Mouse (Mus musculus) spleen, adult 2 months (tissue): ENCODE data around the gene Vdr. TPM values are rescaled to one million over a fixed set of nuclear protein-coding genes. Genes with fewer than 3 reads are reported as not detected.

Source experiments
- DNase-seq, 2 experiments: peaks; one replicate each; pipeline versions ENCODE4 v3.0.0 to v3.0.0-alpha.2; 2012 to 2021; ENCODE audit warnings: low spot score in 2 of 2, low read depth in 1 of 2
- H3K27ac ChIP-seq: fragments of 200-500 bp; 2 replicates; pipeline ENCODE4 v1.5.1; 2012; ENCODE audit warnings: low read length, inconsistent platforms; ENCODE audit not compliant: insufficient read depth
- H3K27me3 ChIP-seq: fragments of 200-500 bp; 2 replicates; pipeline ENCODE4 v1.6.1; 2012; ENCODE audit warnings: mild to moderate bottlenecking, moderate library complexity, low read length, inconsistent platforms; ENCODE audit not compliant: control insufficient read depth, insufficient read depth
- H3K36me3 ChIP-seq: fragments of 200-500 bp; 2 replicates; pipeline ENCODE4 v1.6.1; 2012; ENCODE audit warnings: mild to moderate bottlenecking, low read length, inconsistent platforms; ENCODE audit not compliant: control insufficient read depth, insufficient read depth
- H3K4me1 ChIP-seq: fragments of 200-500 bp; 2 replicates; pipeline ENCODE4 v1.6.1; 2011; ENCODE audit warnings: inconsistent platforms; ENCODE audit not compliant: control insufficient read depth, insufficient read depth, insufficient read length
- H3K4me3 ChIP-seq: fragments of 200-500 bp; 2 replicates; pipeline ENCODE4 v1.5.1; 2011; ENCODE audit warnings: mild to moderate bottlenecking, inconsistent platforms; ENCODE audit not compliant: insufficient read depth, insufficient read length; ENCODE audit errors: extremely low read depth
- CTCF ChIP-seq: fragments of 200-500 bp; IDR thresholded peaks from 2 replicates; pipeline ENCODE4 v1.5.1; 2011; ENCODE audit warnings: mild to moderate bottlenecking, inconsistent platforms; ENCODE audit not compliant: insufficient read depth, insufficient read length, insufficient replicate concordance; ENCODE audit errors: extremely low read depth
- POLR2A ChIP-seq: fragments of 200-500 bp; IDR thresholded peaks from 2 replicates; pipeline ENCODE4 v1.6.1; 2011; ENCODE audit warnings: low read depth, low read length, inconsistent platforms
- WGBS: fragments of 180-500 bp; shearing (Covaris S2); methylation state at CpG from one replicate; pipeline ENCODE4 v1.1.7; 2018; 5-methylcytosine and 5-hydroxymethylcytosine counted together
- polyA plus RNA-seq: library from polyadenylated mRNA; depleted of rRNA; stranded (reverse); fragments of >200 nt; gene quantifications from 2 replicates; pipeline ENCODE4 v1.2.3, GENCODE M21; 2012; rRNA removed

Gene Vdr
- 0.70 and 0.96 TPM in 2 replicates for polyA plus RNA-seq

DNA sequence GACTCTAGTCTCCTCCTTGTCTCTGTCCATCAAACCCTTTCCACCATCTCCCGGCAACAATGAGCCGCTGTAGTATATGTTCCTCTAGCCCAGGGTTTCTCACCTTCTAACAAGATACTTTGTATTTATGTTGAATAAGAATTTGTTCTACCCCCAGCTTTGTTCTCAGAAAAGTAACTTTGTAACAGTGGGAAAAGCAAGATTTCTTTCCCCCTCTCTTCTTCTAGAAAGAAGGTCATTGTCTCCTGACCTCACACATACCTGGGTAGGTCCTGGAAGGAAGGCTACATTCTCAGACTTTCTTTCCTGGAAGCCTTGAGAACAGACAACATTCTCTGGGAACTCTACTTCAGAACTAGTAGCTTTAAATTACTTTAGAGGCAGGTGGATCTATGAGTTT is at the start of gene Vdr:
TSS of gene Vdr (minus strand) at position 101 of the 400 bp plus-strand sequence.
- WGBS = 97% methylated on average over 2 of the region's 2 CpGs

DNA sequence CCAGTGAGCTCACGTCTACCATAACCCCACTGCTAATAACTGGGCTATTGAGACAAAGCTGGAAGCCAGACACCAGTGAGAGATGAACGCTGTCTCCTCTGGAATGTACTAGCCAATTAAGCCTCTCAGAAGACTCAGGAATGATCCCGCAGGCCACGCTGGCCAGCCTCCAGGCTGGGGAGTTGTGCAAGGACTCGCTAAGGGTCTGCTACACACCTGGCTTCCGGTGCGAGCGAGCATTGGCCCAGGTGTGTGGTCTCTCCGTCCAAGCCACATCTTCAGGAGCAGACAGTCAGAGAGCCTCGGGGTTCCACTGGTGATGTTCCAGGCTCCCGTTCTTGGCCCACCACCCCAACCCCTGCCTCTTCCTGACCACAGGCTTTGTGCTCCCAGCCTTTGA is 46.0 kb upstream of the Vdr start:
- Histone ChIP-seq H3K36me3 (no peaks in the 10 kb centered on the region), H3K4me3 (no peak overlapping the region), H3K27ac (no peak overlapping the region), H3K4me1 (no peaks in the 10 kb centered on the region; the same call in 1 of the 2 replicates), H3K27me3 (no peaks in the 10 kb centered on the region)
- DNase-seq = no peak
- whole genome bisulfite sequencing = 86% methylated on average over 11 of the region's 11 CpGs
- no peak for TF ChIP-seq CTCF
- TF ChIP-seq POLR2A = no peak

More for the DNA sequence above, at the start of gene Vdr:
- Histone ChIP-seq H3K27me3 (0 out of 2 replicates have a peak, but pooled peaks cover 1% of the 10 kb centered on the region), H3K4me3 (no peak within 1 kb of the TSS), H3K27ac (no peak within 1 kb of the TSS), H3K4me1 (peaks cover 6% of the 10 kb centered on the region; the same call in 1 of the 2 replicates), H3K36me3 (no peaks in the 10 kb centered on the region)
- DNase-seq = no peak
- no peak for TF ChIP-seq CTCF
- TF ChIP-seq POLR2A = no peak

DNA sequence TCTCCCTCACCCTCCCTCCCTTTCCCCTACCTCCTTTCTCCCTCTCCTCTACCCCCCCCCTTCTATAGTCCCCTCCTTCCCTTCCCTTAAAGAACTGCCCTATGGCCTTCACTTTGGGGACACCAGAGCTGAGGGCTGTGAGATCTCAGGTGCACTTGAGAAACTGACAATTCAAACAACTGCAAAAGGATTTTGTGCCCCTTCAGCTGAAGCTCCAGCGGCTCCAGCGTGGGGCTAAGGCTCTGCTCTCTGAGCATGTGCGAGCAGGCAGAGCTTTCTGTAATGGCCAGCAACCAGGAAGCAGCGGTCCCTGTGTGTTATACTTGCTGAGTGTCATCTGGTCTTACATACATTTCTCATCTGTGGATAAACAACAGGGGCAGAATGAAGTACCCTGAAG is 45.3 kb upstream of the Vdr start:
- TF ChIP-seq CTCF = no peak
- TF ChIP-seq POLR2A = no peak
- Histone ChIP-seq H3K4me3 (no peak overlapping the region), H3K36me3 (no peaks in the 10 kb centered on the region), H3K27me3 (no peaks in the 10 kb centered on the region), H3K4me1 (no peaks in the 10 kb centered on the region; the same call in 1 of the 2 replicates), H3K27ac (no peak overlapping the region)
- DNase-seq = no peak
- WGBS = 35% methylated on average over 4 of the region's 4 CpGs

DNA sequence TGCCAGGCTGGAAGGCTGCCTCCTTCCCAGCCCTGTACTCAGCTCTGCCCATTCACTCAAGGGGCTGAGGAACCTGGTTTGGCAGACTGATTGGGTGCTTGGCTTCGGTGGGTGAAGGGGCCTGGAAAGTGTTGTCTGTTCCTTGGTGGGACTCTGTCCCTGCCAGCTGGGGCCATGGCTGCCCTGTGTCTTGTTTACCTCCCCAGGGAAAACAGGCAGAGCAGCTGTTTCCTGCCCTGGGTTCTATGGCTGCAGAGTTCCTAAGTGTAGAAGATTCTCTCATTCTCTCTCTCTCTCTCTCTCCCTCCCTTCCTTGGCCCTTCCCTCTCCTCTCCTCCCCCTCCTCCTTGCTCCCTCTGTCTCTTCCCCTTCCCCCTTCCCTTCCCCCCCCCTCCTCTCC is 44.9 kb upstream of the Vdr start:
- H3K4me1 ChIP-seq = no peaks in the 10 kb centered on the region; the same call in 1 of the 2 replicates
- TF ChIP-seq POLR2A = no peak
- no peak for TF ChIP-seq CTCF
- 30% methylated on average over 1 of the region's 1 CpGs for WGBS
- H3K27me3 ChIP-seq = no peaks in the 10 kb centered on the region
- H3K27ac ChIP-seq = no peak overlapping the region
- no peak for DNase-seq
- no peaks in the 10 kb centered on the region for H3K36me3 ChIP-seq
- no peak overlapping the region for H3K4me3 ChIP-seq

DNA sequence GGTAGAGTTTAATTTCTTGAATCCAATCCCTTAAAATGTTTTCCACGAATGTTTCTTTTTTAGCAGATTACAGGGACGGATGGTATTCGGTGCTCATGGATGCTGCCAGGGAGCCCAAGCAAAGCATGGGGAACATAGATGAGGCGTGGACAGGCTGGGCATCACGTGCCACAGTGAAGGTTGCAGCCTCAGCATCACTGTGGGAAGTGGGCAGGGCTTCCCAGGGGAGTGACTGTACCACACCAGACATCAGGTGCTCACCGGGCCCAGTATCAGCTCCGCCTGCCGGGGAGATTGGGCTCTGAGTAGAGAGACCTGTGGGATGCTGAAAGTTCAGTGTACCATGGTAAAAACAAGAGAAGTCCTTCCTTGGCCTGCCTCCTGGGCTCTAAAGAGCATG is 44.2 kb upstream of the Vdr start:
- no peak for TF ChIP-seq POLR2A
- no peak for TF ChIP-seq CTCF

DNA sequence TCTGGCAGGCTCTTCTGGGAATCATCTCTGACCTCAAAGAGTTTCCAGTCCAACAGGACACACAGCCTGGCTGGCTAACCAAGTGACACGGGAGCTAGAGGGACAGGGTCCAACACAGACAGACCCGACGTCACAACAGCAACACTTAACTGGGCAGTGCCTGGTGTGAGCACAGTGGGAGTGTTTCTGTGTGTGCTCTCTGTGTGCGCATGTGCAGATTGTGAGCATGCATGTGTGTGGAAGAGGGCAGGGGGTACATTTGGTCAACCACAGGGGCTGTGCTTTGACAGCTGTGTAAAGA is 42.4 kb upstream of the Vdr start:
- no peak for TF ChIP-seq CTCF
- TF ChIP-seq POLR2A = no peak
- Histone ChIP-seq H3K27me3 (no peaks in the 10 kb centered on the region), H3K4me3 (no peak overlapping the region), H3K27ac (no peak overlapping the region), H3K4me1 (no peaks in the 10 kb centered on the region; the same call in 1 of the 2 replicates), H3K36me3 (no peaks in the 10 kb centered on the region)
- DNase-seq = no peak
- WGBS = 69% methylated on average over 4 of the region's 4 CpGs

More for the DNA sequence above, 44.2 kb upstream of the Vdr start:
- no peaks in the 10 kb centered on the region for H3K27me3 ChIP-seq
- no peak overlapping the region for H3K4me3 ChIP-seq
- no peak overlapping the region for H3K27ac ChIP-seq
- H3K4me1 ChIP-seq = no peaks in the 10 kb centered on the region; the same call in 1 of the 2 replicates
- WGBS = 61% methylated on average over 8 of the region's 8 CpGs
- no peak for DNase-seq
- no peaks in the 10 kb centered on the region for H3K36me3 ChIP-seq

DNA sequence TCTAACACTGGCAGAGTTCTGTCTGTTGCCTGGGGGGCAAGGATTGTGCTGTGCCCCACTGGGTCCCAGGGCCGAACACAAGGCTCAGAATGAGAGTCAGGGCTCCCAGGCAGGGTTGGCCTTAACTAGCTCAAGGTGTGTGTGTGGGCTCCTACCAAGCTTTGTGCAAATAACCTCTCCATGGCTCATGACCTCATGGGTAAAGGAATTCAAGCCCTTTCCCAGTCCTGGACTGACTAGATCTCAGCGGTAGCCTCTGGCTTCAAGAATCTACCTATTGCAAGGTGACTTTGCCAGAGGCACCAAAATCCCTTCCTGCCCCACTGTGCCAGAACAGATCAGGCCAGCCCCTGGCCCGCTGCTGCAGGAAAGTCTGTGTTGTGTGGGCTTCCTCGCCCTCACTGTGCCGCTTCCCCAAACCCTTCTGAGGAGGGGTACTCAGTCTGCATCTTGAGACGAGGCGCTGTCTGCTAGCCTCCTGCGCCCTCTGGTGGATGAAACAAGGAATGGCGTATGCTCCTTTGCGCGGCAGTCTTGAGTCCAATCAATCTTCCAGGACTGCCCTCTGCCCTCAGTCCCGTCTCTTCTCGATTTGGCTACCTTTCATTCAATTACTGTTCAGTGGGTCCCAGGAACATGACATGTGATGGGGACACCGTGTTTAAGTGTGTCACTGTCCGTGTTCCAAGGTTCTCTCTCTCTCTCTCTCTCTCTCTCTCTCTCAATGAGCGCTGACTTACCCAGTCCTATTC is 41.9 kb upstream of the Vdr start:
- Histone ChIP-seq H3K27ac (no peak overlapping the region), H3K4me1 (no peaks in the 10 kb centered on the region; the same call in 1 of the 2 replicates), H3K36me3 (no peaks in the 10 kb centered on the region), H3K27me3 (no peaks in the 10 kb centered on the region), H3K4me3 (no peak overlapping the region)
- WGBS = 17% methylated on average over 16 of the region's 16 CpGs
- peak; percentile 90 for TF ChIP-seq CTCF
- TF ChIP-seq POLR2A = no peak
- DNase-seq = peak; percentile 11 to 44
